Mouse (Mus musculus) olfactory bulb, adult 2 months (tissue): ENCODE measurements around the gene Sparcl1.

Experiments used
- CTCF ChIP-seq: fragments of 200-500 bp; IDR thresholded peaks from 2 replicates; pipeline ENCODE4 v1.5.1; 2012; ENCODE audit warnings: low read depth, mild to moderate bottlenecking, low read length, moderate library complexity; ENCODE audit not compliant: insufficient read depth
- POLR2A ChIP-seq: fragments of 200-500 bp; IDR thresholded peaks from 2 replicates; pipeline ENCODE4 v1.6.1; 2012; ENCODE audit warnings: mild to moderate bottlenecking, low read depth, low read length, moderate library complexity; ENCODE audit not compliant: insufficient read depth

GRCm38 (mm10) chr5:104108127-104108875 is 5.2 kb downstream of the Sparcl1 start:
- no peak for TF ChIP-seq POLR2A
- TF ChIP-seq CTCF = no peak
